Mouse (Mus musculus) hindbrain, embryonic 11.5 days (tissue): ENCODE data around the gene Gm26741. TPM values are rescaled to one million over a fixed set of nuclear protein-coding genes. Genes with fewer than 3 reads are reported as not detected.

ENCODE experiments used
- ATAC-seq: fragments of 200-750 bp; cut with Nextera tagmentation; 2 replicates; pipeline ENCODE4 v1.8.0; 2017; ENCODE audit warnings: mild to moderate bottlenecking, moderate TSS enrichment, moderate library complexity; ENCODE audit not compliant: low FRiP score
- DNase-seq: peaks from one replicate; pipeline ENCODE4 v3.0.0-alpha.2; 2015; ENCODE audit warnings: low spot score
- H3K27ac ChIP-seq: fragments of 300-500 bp; sonication (generic); 2 replicates; pipeline ENCODE4 v1.5.1; 2014; ENCODE audit warnings: mild to moderate bottlenecking, low read depth, low read length
- H3K27me3 ChIP-seq: fragments of 300-500 bp; sonication (generic); 2 replicates; pipeline ENCODE4 v1.6.1; 2014; ENCODE audit warnings: mild to moderate bottlenecking, low read length, moderate library complexity, mixed read lengths; ENCODE audit not compliant: control insufficient read depth, insufficient read depth
- H3K36me3 ChIP-seq: fragments of 300-500 bp; sonication (generic); 2 replicates; pipeline ENCODE4 v1.6.1; 2014; ENCODE audit warnings: mild to moderate bottlenecking, low read length, moderate library complexity, mixed read lengths; ENCODE audit not compliant: control insufficient read depth, insufficient read depth
- H3K4me1 ChIP-seq: fragments of 300-500 bp; sonication (generic); replicated peaks from 2 replicates; pipeline ENCODE4 v1.6.1; 2014; ENCODE audit warnings: low read length, mixed read lengths; ENCODE audit not compliant: control insufficient read depth, insufficient read depth
- H3K4me2 ChIP-seq: fragments of 300-500 bp; sonication (generic); replicated peaks from 2 replicates; pipeline ENCODE4 v1.6.1; 2014; ENCODE audit warnings: mild to moderate bottlenecking, low read depth, low read length
- H3K4me3 ChIP-seq: fragments of 300-500 bp; sonication (generic); 2 replicates; pipeline ENCODE4 v1.5.1; 2014; ENCODE audit warnings: low read depth, low read length
- H3K9ac ChIP-seq: fragments of 300-500 bp; sonication (generic); 2 replicates; pipeline ENCODE4 v1.6.1; 2014; ENCODE audit warnings: low read depth, low read length
- H3K9me3 ChIP-seq: fragments of 300-500 bp; sonication (generic); 2 replicates; pipeline ENCODE4 v1.6.1; 2016; ENCODE audit warnings: low read length; ENCODE audit not compliant: control insufficient read depth
- WGBS: fragments of 180-500 bp; shearing (Covaris S2); extraction: QIAGEN DNeasy Blood & Tissue Kit; methylation state at CpG from one replicate; pipeline ENCODE4 v1.1.7; 2014; 5-methylcytosine and 5-hydroxymethylcytosine counted together
- polyA plus RNA-seq: library from polyadenylated mRNA; unstranded; fragments of >200 nt; fragmentation: Nextera tagmentation; extraction: Ambion mirVana; gene quantifications from 2 replicates; pipeline ENCODE4 v1.2.1, GENCODE M21; 2014

Gene Gm26741
- polyA plus RNA-seq, 1 experiment from 2014 or later: not detected

GRCm38 (mm10) chr10:52399722-52400121, 41.2 kb downstream of the Gm26741 start:
- Histone ChIP-seq H3K9me3 (no peaks in the 10 kb centered on the region), H3K9ac (no peak overlapping the region), H3K4me1 (no peaks in the 10 kb centered on the region), H3K4me2 (no peak overlapping the region), H3K36me3 (no peaks in the 10 kb centered on the region), H3K27ac (no peak overlapping the region), H3K4me3 (no peak overlapping the region), H3K27me3 (no peaks in the 10 kb centered on the region)
- ATAC-seq: no peak
- DNase-seq: no peak
- WGBS: 71% methylated on average over 3 of the region's 3 CpGs

DNA sequence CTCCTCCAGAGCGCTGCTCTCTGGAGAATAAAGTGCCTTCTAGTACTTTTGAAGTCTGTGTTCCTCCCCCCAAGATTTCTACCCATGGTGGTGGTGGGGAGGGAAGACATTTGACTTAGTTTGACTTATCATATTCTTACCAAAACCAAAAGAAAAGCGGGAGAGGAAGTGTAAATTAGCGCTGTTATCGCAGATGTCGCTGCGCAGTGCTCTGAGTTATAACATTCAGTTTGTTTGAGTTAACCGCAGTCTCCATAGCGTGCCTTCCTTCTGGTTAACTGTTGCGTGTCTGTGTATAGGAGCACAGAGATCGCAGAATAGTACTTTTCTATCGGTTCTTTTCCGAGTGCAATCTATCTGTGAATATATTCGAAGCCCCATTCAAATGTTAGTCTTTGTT, 46.6 kb downstream of the Gm26741 start:
- ATAC-seq (no peak), DNase-seq (no peak)
- Histone ChIP-seq H3K9ac (no peak overlapping the region), H3K36me3 (no peaks in the 10 kb centered on the region), H3K27me3 (no peaks in the 10 kb centered on the region), H3K4me1 (no peaks in the 10 kb centered on the region), H3K4me2 (no peak overlapping the region), H3K27ac (no peak overlapping the region), H3K4me3 (no peak overlapping the region), H3K9me3 (no peaks in the 10 kb centered on the region)
- 90% methylated on average over 13 of the region's 13 CpGs for WGBS

- no peaks in the 10 kb centered on the region for H3K27me3 ChIP-seq
- ATAC-seq: no peak
- H3K9ac ChIP-seq: no peak overlapping the region
- no peaks in the 10 kb centered on the region for H3K9me3 ChIP-seq
- DNase-seq: no peak
- no peaks in the 10 kb centered on the region for H3K4me1 ChIP-seq
- H3K36me3 ChIP-seq: no peaks in the 10 kb centered on the region
- no peak overlapping the region for H3K27ac ChIP-seq
- WGBS: 95% methylated on average over 2 of the region's 2 CpGs
- H3K4me3 ChIP-seq: no peak overlapping the region
- no peak overlapping the region for H3K4me2 ChIP-seq
Measured at GRCm38 (mm10) chr10:52407526-52407925, 49.0 kb downstream of the Gm26741 start.

Other genes starting within 250 kb of the Gm26741 start
- gene Ros1, start 163.5 kb upstream of the Gm26741 start, polyA plus RNA-seq: 0.03 TPM in 1 of 2 replicates, not detected in the other
- 18.8 and 22.5 TPM in 2 replicates for gene Dcbld1, start 125.1 kb upstream of the Gm26741 start, polyA plus RNA-seq
- gene Gopc, start 23.4 kb downstream of the Gm26741 start, polyA plus RNA-seq: 19.8 and 20.6 TPM in 2 replicates
- gene Nepn, start 30.2 kb downstream of the Gm26741 start, polyA plus RNA-seq: not detected in 2 replicates
- gene Nus1, start 58.8 kb downstream of the Gm26741 start, polyA plus RNA-seq: 17.1 and 17.6 TPM in 2 replicates